Mouse (Mus musculus) cortical plate, adult 2 months (tissue): ENCODE data around the gene Pitpnc1.

Source experiments
- CTCF ChIP-seq: fragments of 200-500 bp; IDR thresholded peaks from 2 replicates; pipeline ENCODE4 v1.5.1; 2011; ENCODE audit warnings: mild to moderate bottlenecking, control low read depth, low read length; ENCODE audit not compliant: insufficient read depth; ENCODE audit errors: extremely low read depth
- POLR2A ChIP-seq: fragments of 200-500 bp; IDR thresholded peaks from 2 replicates; pipeline ENCODE4 v1.6.1; 2011; ENCODE audit warnings: mild to moderate bottlenecking, low read length, control low read depth; ENCODE audit not compliant: insufficient read depth; ENCODE audit errors: extremely low read depth

GRCm38 (mm10) chr11:107452053-107452452 lies 18.4 kb downstream of the Pitpnc1 start:
- TF ChIP-seq POLR2A, result no peak
- no peak for TF ChIP-seq CTCF
